Mouse (Mus musculus) heart, embryonic 11.5 days (tissue): ENCODE measurements around the gene Ctbs. TPM values are rescaled to one million over a fixed set of nuclear protein-coding genes. Genes with fewer than 3 reads are reported as not detected.

ENCODE experiments used
- ATAC-seq: fragments of 200-750 bp; cut with Nextera tagmentation; replicated peaks from 2 replicates; pipeline ENCODE4 v1.8.0; 2017; ENCODE audit warnings: moderate library complexity; ENCODE audit not compliant: insufficient number of reproducible peaks, low FRiP score, low TSS enrichment
- H3K27ac ChIP-seq: fragments of 300-500 bp; sonication (generic); 2 replicates; pipeline ENCODE4 v1.5.1; 2014; ENCODE audit warnings: mild to moderate bottlenecking, low read depth, low read length
- H3K27me3 ChIP-seq: fragments of 300-500 bp; sonication (generic); 2 replicates; pipeline ENCODE4 v1.6.1; 2014; ENCODE audit warnings: mild to moderate bottlenecking, low read length, mixed read lengths; ENCODE audit not compliant: control insufficient read depth, insufficient read depth
- H3K36me3 ChIP-seq: fragments of 300-500 bp; sonication (generic); 2 replicates; pipeline ENCODE4 v1.6.1; 2014; ENCODE audit warnings: mild to moderate bottlenecking, low read length, moderate library complexity, mixed read lengths; ENCODE audit not compliant: control insufficient read depth, insufficient read depth
- H3K4me1 ChIP-seq: fragments of 300-500 bp; sonication (generic); 2 replicates; pipeline ENCODE4 v1.6.1; 2014; ENCODE audit warnings: low read length; ENCODE audit not compliant: control insufficient read depth, insufficient read depth
- H3K4me2 ChIP-seq: fragments of 300-500 bp; sonication (generic); 2 replicates; pipeline ENCODE4 v1.6.1; 2014; ENCODE audit warnings: mild to moderate bottlenecking, moderate library complexity
- H3K4me3 ChIP-seq: fragments of 300-500 bp; sonication (generic); 2 replicates; pipeline ENCODE4 v1.5.1; 2014; ENCODE audit warnings: low read depth, low read length
- H3K9ac ChIP-seq: fragments of 300-500 bp; sonication (generic); 2 replicates; pipeline ENCODE4 v1.6.1; 2014; ENCODE audit warnings: mild to moderate bottlenecking, low read depth, low read length, moderate library complexity
- H3K9me3 ChIP-seq: fragments of 300-500 bp; sonication (generic); replicated peaks from 2 replicates; pipeline ENCODE4 v1.6.1; 2016; ENCODE audit warnings: low read length; ENCODE audit not compliant: control insufficient read depth
- WGBS: fragments of 180-500 bp; shearing (Covaris S2); extraction: QIAGEN DNeasy Blood & Tissue Kit; methylation state at CpG from one replicate; pipeline ENCODE4 v1.1.7; 2014; ENCODE audit not compliant: insufficient replicate concordance; 5-methylcytosine and 5-hydroxymethylcytosine counted together
- polyA plus RNA-seq: library from polyadenylated mRNA; unstranded; fragments of >200 nt; fragmentation: Nextera tagmentation; extraction: Ambion mirVana; gene quantifications from 2 replicates; pipeline ENCODE4 v1.2.1, GENCODE M21; 2014

Gene Ctbs
- polyA plus RNA-seq, 1 experiment from 2014 or later: 10.8 TPM

DNA sequence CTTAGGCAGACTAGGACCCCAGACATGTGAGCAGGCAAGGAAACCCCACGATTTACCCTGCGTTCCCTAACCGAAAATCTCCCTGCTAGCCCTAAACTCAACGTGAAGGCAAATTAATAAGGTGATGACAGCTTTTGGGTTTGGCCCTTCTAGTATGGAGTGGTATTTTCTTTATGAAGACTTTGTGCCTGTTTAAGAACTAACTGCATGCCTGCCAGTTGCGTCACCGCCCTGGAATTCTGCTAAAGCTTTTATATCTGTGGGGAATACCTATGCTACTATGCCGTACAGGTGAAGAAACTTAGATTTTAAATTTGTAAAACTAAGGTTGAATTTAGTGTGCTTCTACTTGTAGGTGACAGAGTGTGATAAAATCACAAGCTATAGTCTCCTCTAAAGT, 37.1 kb upstream of the Ctbs start:
- H3K36me3 ChIP-seq: no peaks in the 10 kb centered on the region
- H3K27ac ChIP-seq: no peak overlapping the region
- no peak overlapping the region for H3K4me3 ChIP-seq
- H3K4me2 ChIP-seq: no peak overlapping the region
- H3K27me3 ChIP-seq: no peaks in the 10 kb centered on the region
- WGBS: 85% methylated on average over 7 of the region's 7 CpGs
- peaks cover 19% of the 10 kb centered on the region for H3K4me1 ChIP-seq
- no peak for ATAC-seq
- no peak overlapping the region for H3K9ac ChIP-seq
- H3K9me3 ChIP-seq: no peaks in the 10 kb centered on the region

DNA sequence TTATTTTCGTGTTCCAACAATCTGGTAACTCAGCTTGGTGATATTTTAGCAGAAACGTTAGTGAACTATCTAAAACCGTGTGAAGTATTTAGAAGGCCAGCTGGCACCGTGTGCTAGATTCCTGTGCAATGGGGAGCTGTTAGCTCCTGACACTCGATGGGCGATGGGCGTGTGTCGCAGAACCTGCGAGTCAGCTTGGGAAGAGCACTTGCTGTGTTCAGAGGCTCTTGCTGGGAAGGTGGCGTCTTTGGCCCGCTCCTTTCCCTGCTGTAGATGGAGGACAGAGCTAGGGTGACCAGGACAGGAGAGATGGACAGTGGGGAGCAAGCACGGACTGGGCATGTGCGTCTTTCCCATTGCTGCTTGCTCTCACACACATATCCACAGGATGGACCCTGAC, 36.6 kb upstream of the Ctbs start:
- Histone ChIP-seq H3K36me3 (no peaks in the 10 kb centered on the region), H3K4me2 (no peak overlapping the region), H3K27ac (no peak overlapping the region), H3K4me1 (peaks cover 19% of the 10 kb centered on the region), H3K9me3 (no peaks in the 10 kb centered on the region), H3K27me3 (no peaks in the 10 kb centered on the region), H3K4me3 (no peak overlapping the region), H3K9ac (no peak overlapping the region)
- 86% methylated on average over 13 of the region's 13 CpGs for WGBS
- no peak for ATAC-seq

DNA sequence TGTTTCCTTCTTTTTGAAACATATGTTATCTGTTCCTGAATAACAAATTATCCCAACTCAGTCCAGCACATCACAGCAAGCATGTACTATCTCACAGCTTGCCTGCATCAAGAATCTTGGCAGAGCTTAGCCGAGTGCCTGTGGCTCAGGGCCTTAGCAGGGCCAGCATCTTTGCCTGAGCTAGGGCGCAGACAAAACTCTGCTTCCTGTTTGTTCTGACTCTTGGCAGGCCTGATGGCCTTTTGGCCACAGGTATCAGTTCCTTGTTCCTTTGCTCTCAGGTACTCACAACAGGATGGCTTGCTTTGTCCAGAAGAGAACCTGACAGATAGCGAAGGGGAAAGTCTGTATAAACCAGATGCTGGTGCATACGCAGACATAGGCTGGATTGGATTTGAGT, 35.6 kb upstream of the Ctbs start:
- 81% methylated on average over 4 of the region's 4 CpGs for WGBS
- no peaks in the 10 kb centered on the region for H3K9me3 ChIP-seq

GRCm38 (mm10) chr3:146414555-146414954, 35.0 kb upstream of the Ctbs start:
- Histone ChIP-seq H3K27me3 (no peaks in the 10 kb centered on the region), H3K9ac (peak overlapping the region; percentile 34; the same call in 1 of the 2 replicates), H3K4me1 (peaks cover 19% of the 10 kb centered on the region), H3K27ac (0 out of 2 replicates have a peak overlapping the region, but pooled peaks have one; percentile 1), H3K9me3 (no peaks in the 10 kb centered on the region), H3K4me2 (no peak overlapping the region), H3K36me3 (no peaks in the 10 kb centered on the region), H3K4me3 (no peak overlapping the region)
- ATAC-seq: no peak
- 88% methylated on average over 12 of the region's 12 CpGs for WGBS

More for the DNA sequence above, 35.6 kb upstream of the Ctbs start:
- no peaks in the 10 kb centered on the region for H3K36me3 ChIP-seq
- H3K4me2 ChIP-seq: no peak overlapping the region
- H3K27me3 ChIP-seq: no peaks in the 10 kb centered on the region
- H3K9ac ChIP-seq: no peak overlapping the region
- no peak for ATAC-seq
- peaks cover 19% of the 10 kb centered on the region for H3K4me1 ChIP-seq
- H3K4me3 ChIP-seq: no peak overlapping the region
- no peak overlapping the region for H3K27ac ChIP-seq

GRCm38 (mm10) chr3:146417873-146418272, 31.7 kb upstream of the Ctbs start:
- Histone ChIP-seq H3K9me3 (no peaks in the 10 kb centered on the region), H3K27me3 (no peaks in the 10 kb centered on the region), H3K36me3 (no peaks in the 10 kb centered on the region), H3K27ac (no peak overlapping the region), H3K4me3 (no peak overlapping the region), H3K4me2 (no peak overlapping the region), H3K4me1 (peaks cover 8% of the 10 kb centered on the region; the same call in 1 of the 2 replicates), H3K9ac (no peak overlapping the region)
- WGBS: 95% methylated on average over 8 of the region's 8 CpGs
- ATAC-seq: no peak

DNA sequence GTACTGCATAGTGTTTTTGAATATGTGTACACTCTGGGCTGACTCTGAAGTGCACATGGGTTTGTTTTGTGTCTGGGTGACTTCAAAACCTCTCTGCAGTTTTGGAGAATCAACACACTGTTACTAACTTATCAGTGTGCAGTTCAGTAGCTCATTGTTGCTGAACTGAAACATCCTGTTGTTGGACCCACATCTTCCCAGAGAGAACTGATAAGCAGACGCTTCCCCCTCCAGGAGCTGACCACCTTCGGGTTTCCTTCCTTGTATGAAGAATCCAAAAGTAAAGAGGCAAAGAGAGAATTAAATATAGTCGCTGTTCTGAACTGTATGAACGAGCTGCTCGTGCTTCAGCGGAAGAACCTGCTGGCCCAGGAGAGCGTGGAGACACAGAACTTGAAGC, 30.7 kb upstream of the Ctbs start:
- no peak for ATAC-seq
- peaks cover 11% of the 10 kb centered on the region; the same call in 1 of the 2 replicates for H3K4me1 ChIP-seq
- whole genome bisulfite sequencing: 60% methylated on average over 7 of the region's 7 CpGs
- H3K9ac ChIP-seq: no peak overlapping the region
- no peaks in the 10 kb centered on the region for H3K9me3 ChIP-seq
- no peak overlapping the region for H3K4me3 ChIP-seq
- no peak overlapping the region for H3K4me2 ChIP-seq
- H3K36me3 ChIP-seq: no peaks in the 10 kb centered on the region
- peak overlapping the region; percentile 57 for H3K27ac ChIP-seq
- H3K27me3 ChIP-seq: no peaks in the 10 kb centered on the region

DNA sequence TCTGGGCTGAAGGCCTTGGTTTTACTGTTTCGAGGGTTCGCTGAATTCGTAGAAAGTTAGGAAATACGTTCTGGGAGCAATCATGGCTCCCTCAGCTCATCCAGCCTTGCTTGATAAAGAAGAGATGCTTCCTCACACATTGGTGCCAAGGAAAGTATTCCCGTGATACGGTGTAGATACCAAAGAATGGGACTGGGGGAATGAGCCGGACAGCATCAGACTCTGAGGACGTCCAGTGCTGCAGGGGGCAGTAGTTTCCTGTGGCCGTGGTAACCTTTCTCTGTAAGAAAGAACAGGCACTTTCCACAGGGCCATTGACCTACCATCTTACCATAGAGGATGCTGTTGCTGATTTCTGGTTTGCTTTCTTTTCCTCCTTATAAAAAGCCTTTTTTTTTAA, 30.1 kb upstream of the Ctbs start:
- Histone ChIP-seq H3K27me3 (no peaks in the 10 kb centered on the region), H3K27ac (peak overlapping the region; percentile 57; the same call in 1 of the 2 replicates), H3K9me3 (no peaks in the 10 kb centered on the region), H3K9ac (no peak overlapping the region), H3K4me3 (no peak overlapping the region), H3K4me2 (no peak overlapping the region), H3K4me1 (peaks cover 16% of the 10 kb centered on the region), H3K36me3 (no peaks in the 10 kb centered on the region)
- no peak for ATAC-seq
- 80% methylated on average over 9 of the region's 9 CpGs for WGBS

DNA sequence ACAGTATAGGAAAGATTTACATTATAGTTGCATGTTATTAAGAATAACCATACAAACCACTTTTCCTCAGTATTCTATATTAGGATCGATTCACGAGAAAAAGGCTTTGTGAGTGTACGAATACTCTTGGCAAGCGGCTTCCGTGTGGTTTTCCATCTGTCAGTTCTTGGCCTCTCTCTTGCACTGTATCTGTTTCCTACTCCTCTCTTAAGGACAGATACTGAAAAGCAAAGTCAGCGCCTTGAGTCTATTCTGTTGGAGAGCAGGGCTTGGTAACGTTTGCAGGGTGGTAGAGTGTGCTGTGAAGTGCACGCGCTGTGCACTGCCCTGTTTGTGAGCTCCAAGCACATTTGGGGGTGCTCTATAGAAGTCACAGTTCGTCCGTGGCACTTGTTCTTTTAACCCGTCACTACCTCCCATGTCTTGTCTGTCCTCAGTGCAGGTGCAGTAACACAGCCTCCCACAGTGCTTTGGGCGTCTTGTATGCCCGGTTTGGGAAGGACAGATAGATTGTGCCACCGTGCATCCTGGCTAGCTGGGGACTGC, 29.5 kb upstream of the Ctbs start:
- no peak for ATAC-seq
- WGBS: 90% methylated on average over 15 of the region's 15 CpGs

DNA sequence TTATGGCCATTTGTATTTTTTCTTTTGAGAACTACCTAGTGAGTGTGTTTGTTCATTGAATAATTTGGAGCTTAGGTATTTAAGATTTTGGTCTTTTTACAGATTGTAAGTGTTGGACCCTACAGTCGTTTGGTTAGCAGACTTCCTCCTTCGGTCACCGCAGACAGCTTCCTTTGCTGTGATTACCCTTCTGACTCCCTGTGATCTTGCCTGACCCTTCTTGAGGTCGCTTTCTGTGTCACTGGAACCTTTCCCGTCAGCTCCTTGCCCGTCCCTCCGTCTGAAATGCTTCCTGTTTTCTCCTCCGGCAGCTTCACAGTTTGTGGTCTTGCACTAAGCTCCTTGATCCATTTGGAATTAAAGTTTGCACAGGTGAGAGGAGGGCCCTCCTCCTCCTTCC, 27.8 kb upstream of the Ctbs start:
- Histone ChIP-seq H3K9ac (no peak overlapping the region), H3K4me2 (no peak overlapping the region), H3K9me3 (no peaks in the 10 kb centered on the region), H3K36me3 (peaks cover 3% of the 10 kb centered on the region; the same call in 1 of the 2 replicates), H3K27me3 (no peaks in the 10 kb centered on the region), H3K27ac (no peak overlapping the region), H3K4me1 (peaks cover 18% of the 10 kb centered on the region), H3K4me3 (no peak overlapping the region)
- no peak for ATAC-seq
- whole genome bisulfite sequencing: 45% methylated on average over 8 of the region's 8 CpGs

More for the DNA sequence above, 29.5 kb upstream of the Ctbs start:
- H3K27me3 ChIP-seq: no peaks in the 10 kb centered on the region
- no peak overlapping the region for H3K4me2 ChIP-seq
- no peaks in the 10 kb centered on the region for H3K36me3 ChIP-seq
- no peaks in the 10 kb centered on the region for H3K9me3 ChIP-seq
- no peak overlapping the region for H3K27ac ChIP-seq
- no peak overlapping the region for H3K9ac ChIP-seq
- H3K4me3 ChIP-seq: no peak overlapping the region
- H3K4me1 ChIP-seq: peaks cover 18% of the 10 kb centered on the region
